Mouse (Mus musculus) forebrain, embryonic 14.5 days (tissue): ENCODE measurements around the gene Pip4k2a. TPM values are rescaled to one million over a fixed set of nuclear protein-coding genes. Genes with fewer than 3 reads are reported as not detected.
"Not testable (repeated sequence)": the region's sequence is repeated elsewhere in the genome, so short reads cannot be mapped to it uniquely, and the experiment has no call there.

Source experiments
- ATAC-seq: fragments of 200-750 bp; cut with Nextera tagmentation; 2 replicates; pipeline ENCODE4 v1.8.0; 2017; ENCODE audit warnings: mild to moderate bottlenecking, moderate library complexity
- DNase-seq: peaks from one replicate; pipeline ENCODE4 v3.0.0-alpha.2; 2015; ENCODE audit warnings: low spot score
- H3K27ac ChIP-seq: fragments of 300-500 bp; sonication (generic); 2 replicates; pipeline ENCODE4 v1.5.1; 2014; ENCODE audit warnings: low read depth, mild to moderate bottlenecking, control low read depth, low read length, moderate library complexity
- H3K27me3 ChIP-seq: fragments of 300-500 bp; sonication (generic); replicated peaks from 2 replicates; pipeline ENCODE4 v1.6.1; 2014; ENCODE audit warnings: low read length, control low read depth, mixed read lengths; ENCODE audit not compliant: control insufficient read depth, insufficient read depth
- H3K36me3 ChIP-seq: fragments of 300-500 bp; sonication (generic); 2 replicates; pipeline ENCODE4 v1.6.1; 2014; ENCODE audit warnings: low read length, control low read depth; ENCODE audit not compliant: control insufficient read depth, insufficient read depth
- H3K4me1 ChIP-seq: fragments of 300-500 bp; sonication (generic); 2 replicates; pipeline ENCODE4 v1.6.1; 2014; ENCODE audit warnings: antibody characterized with exemption, low read length, control low read depth; ENCODE audit not compliant: control insufficient read depth, insufficient read depth
- H3K4me2 ChIP-seq: fragments of 300-500 bp; sonication (generic); 2 replicates; pipeline ENCODE4 v1.6.1; 2014; ENCODE audit warnings: mild to moderate bottlenecking, control low read depth, low read length
- H3K4me3 ChIP-seq: fragments of 300-500 bp; sonication (generic); 2 replicates; pipeline ENCODE4 v1.5.1; 2014; ENCODE audit warnings: low read depth, low read length, control low read depth
- H3K9ac ChIP-seq: fragments of 300-500 bp; sonication (generic); 2 replicates; pipeline ENCODE4 v1.6.1; 2014; ENCODE audit warnings: mild to moderate bottlenecking, low read length, control low read depth, moderate library complexity
- H3K9me3 ChIP-seq: fragments of 300-500 bp; sonication (generic); replicated peaks from 2 replicates; pipeline ENCODE4 v1.6.1; 2016; ENCODE audit warnings: low read length, control low read depth, mixed read lengths; ENCODE audit not compliant: control insufficient read depth
- WGBS: fragments of 180-500 bp; shearing (Covaris S2); extraction: QIAGEN DNeasy Blood & Tissue Kit; methylation state at CpG from one replicate; pipeline ENCODE4 v1.1.7; 2014; 5-methylcytosine and 5-hydroxymethylcytosine counted together
- polyA plus RNA-seq: library from polyadenylated mRNA; unstranded; fragments of >200 nt; fragmentation: Nextera tagmentation; extraction: Ambion mirVana; gene quantifications from 2 replicates; pipeline ENCODE4 v1.2.1, GENCODE M21; 2014

Gene Pip4k2a
- polyA plus RNA-seq = 11.0 and 12.1 TPM in 2 replicates

- Histone ChIP-seq H3K9me3 (no peaks in the 10 kb centered on the region), H3K36me3 (no peaks in the 10 kb centered on the region), H3K4me3 (peak within 1 kb of the TSS; percentile 77), H3K27me3 (no peaks in the 10 kb centered on the region), H3K4me2 (peak within 1 kb of the TSS; percentile 98), H3K27ac (peak within 1 kb of the TSS; percentile 88), H3K4me1 (peaks cover 10% of the 10 kb centered on the region), H3K9ac (peak within 1 kb of the TSS; percentile 78)
- ATAC-seq (peak; percentile 98), DNase-seq (peak; percentile 94)
- WGBS = under 1% methylated on average over 63 of the region's 66 CpGs
Measured at GRCm38 (mm10) chr2:18998054-18998478, at the start of gene Pip4k2a, which contains the start of gene 4930426L09Rik. Pip4k2a (minus strand) TSS chr2:18998126. 4930426L09Rik (plus strand) TSS chr2:18998343.

GRCm38 (mm10) chr2:19037907-19038570 is 40.1 kb upstream of the Pip4k2a start:
- H3K9me3 ChIP-seq = no peaks in the 10 kb centered on the region
- 75% methylated on average over 4 of the region's 4 CpGs for WGBS
- H3K4me1 ChIP-seq = no peaks in the 10 kb centered on the region
- ATAC-seq = no peak
- no peaks in the 10 kb centered on the region for H3K27me3 ChIP-seq
- H3K36me3 ChIP-seq = no peaks in the 10 kb centered on the region
- no peak overlapping the region for H3K4me3 ChIP-seq
- H3K27ac ChIP-seq = no peak overlapping the region
- DNase-seq = no peak
- H3K9ac ChIP-seq = no peak overlapping the region
- H3K4me2 ChIP-seq = no peak overlapping the region

- H3K27ac ChIP-seq = no peak overlapping the region
- H3K4me2 ChIP-seq = no peak overlapping the region
- no peaks in the 10 kb centered on the region for H3K36me3 ChIP-seq
- DNase-seq (no peak), ATAC-seq (no peak)
- H3K27me3 ChIP-seq = no peaks in the 10 kb centered on the region
- H3K9me3 ChIP-seq = no peaks in the 10 kb centered on the region
- 82% methylated on average over 4 of the region's 4 CpGs for WGBS
- H3K9ac ChIP-seq = no peak overlapping the region
- no peaks in the 10 kb centered on the region for H3K4me1 ChIP-seq
- no peak overlapping the region for H3K4me3 ChIP-seq
Measured at GRCm38 (mm10) chr2:19037430-19037829, 39.5 kb upstream of the Pip4k2a start.

GRCm38 (mm10) chr2:19024807-19025206 is 26.9 kb upstream of the Pip4k2a start:
- H3K9ac ChIP-seq = no peak overlapping the region
- no peak overlapping the region for H3K4me2 ChIP-seq
- no peaks in the 10 kb centered on the region for H3K36me3 ChIP-seq
- no peak for DNase-seq
- H3K4me3 ChIP-seq = no peak overlapping the region
- H3K27me3 ChIP-seq = no peaks in the 10 kb centered on the region
- H3K9me3 ChIP-seq = no peaks in the 10 kb centered on the region
- ATAC-seq = no peak
- H3K27ac ChIP-seq = no peak overlapping the region
- 83% methylated on average over 2 of the region's 2 CpGs for WGBS
- no peaks in the 10 kb centered on the region for H3K4me1 ChIP-seq

- no peak overlapping the region for H3K27ac ChIP-seq
- WGBS = 46% methylated on average over 2 of the region's 2 CpGs
- no peaks in the 10 kb centered on the region for H3K27me3 ChIP-seq
- H3K4me2 ChIP-seq = no peak overlapping the region
- H3K36me3 ChIP-seq = no peaks in the 10 kb centered on the region
- no peaks in the 10 kb centered on the region for H3K4me1 ChIP-seq
- H3K9ac ChIP-seq = no peak overlapping the region
- H3K4me3 ChIP-seq = no peak overlapping the region
- ATAC-seq (no peak), DNase-seq (no peak)
- H3K9me3 ChIP-seq = no peaks in the 10 kb centered on the region
Measured at GRCm38 (mm10) chr2:19018034-19018433, 20.1 kb upstream of the Pip4k2a start.

- H3K9ac ChIP-seq = no peak overlapping the region
- DNase-seq = no peak
- H3K27me3 ChIP-seq = no peaks in the 10 kb centered on the region
- H3K4me1 ChIP-seq = no peaks in the 10 kb centered on the region
- no peak for ATAC-seq
- H3K9me3 ChIP-seq = no peaks in the 10 kb centered on the region
- H3K27ac ChIP-seq = no peak overlapping the region
- WGBS = 89% methylated on average over 1 of the region's 1 CpGs
- no peak overlapping the region for H3K4me2 ChIP-seq
- H3K36me3 ChIP-seq = no peaks in the 10 kb centered on the region
- no peak overlapping the region for H3K4me3 ChIP-seq
Measured at GRCm38 (mm10) chr2:19016839-19017238, 18.9 kb upstream of the Pip4k2a start.

- H3K36me3 ChIP-seq = no peaks in the 10 kb centered on the region
- no peak overlapping the region for H3K4me2 ChIP-seq
- H3K4me3 ChIP-seq = no peak overlapping the region
- no peak overlapping the region for H3K9ac ChIP-seq
- DNase-seq (no peak), ATAC-seq (no peak)
- no peaks in the 10 kb centered on the region for H3K9me3 ChIP-seq
- 84% methylated on average over 5 of the region's 5 CpGs for WGBS
- H3K27ac ChIP-seq = no peak overlapping the region
- no peaks in the 10 kb centered on the region for H3K27me3 ChIP-seq
- H3K4me1 ChIP-seq = no peaks in the 10 kb centered on the region
Measured at GRCm38 (mm10) chr2:19016348-19016747, 18.4 kb upstream of the Pip4k2a start.

- ATAC-seq = no peak
- Histone ChIP-seq H3K27me3 (no peaks in the 10 kb centered on the region), H3K9ac (no peak overlapping the region), H3K27ac (no peak overlapping the region), H3K9me3 (no peaks in the 10 kb centered on the region), H3K36me3 (no peaks in the 10 kb centered on the region), H3K4me2 (no peak overlapping the region), H3K4me3 (no peak overlapping the region), H3K4me1 (no peaks in the 10 kb centered on the region)
- no peak for DNase-seq
- WGBS = 89% methylated on average over 6 of the region's 6 CpGs
Measured at GRCm38 (mm10) chr2:19011443-19011842, 13.5 kb upstream of the Pip4k2a start.

GRCm38 (mm10) chr2:19010541-19010940 is 12.6 kb upstream of the Pip4k2a start:
- not testable (repeated sequence) for H3K4me1 ChIP-seq, H3K4me3 ChIP-seq, ATAC-seq, H3K4me2 ChIP-seq, H3K36me3 ChIP-seq, H3K9ac ChIP-seq, DNase-seq, H3K9me3 ChIP-seq, H3K27me3 ChIP-seq, H3K27ac ChIP-seq
- 83% methylated on average over 1 of the region's 1 CpGs for WGBS
